Comparison of ENCODE assay signal across 9 mouse cellular contexts in genomic region chr1:75190577-75190976, GRCm38 (mm10). TPM values are rescaled to one million over a fixed set of nuclear protein-coding genes. Genes with fewer than 3 reads are reported as not detected.
A peak's percentile ranks its signal among the peaks of the same experiment; 100 is the strongest.
DNase-seq lines count a peak whose midpoint lies in the region; ATAC-seq and TF ChIP-seq lines count a peak whose summit lies in the region.
"Had no signal": no experiment of that assay in that cellular context is flagged by ENCODE, and none has a peak within 500 bp of the region (broad histone marks: within the 10 kb centered on the region; RNA-seq: fewer than 3 reads in every experiment).

No protein-coding gene starts in this region.

- peak overlapping the region; percentile 94 for H3K4me2 ChIP-seq in kidney, postnatal 0 days (ENCODE audit: low read length)
- H3K4me2 ChIP-seq in embryonic facial prominence, embryonic 13.5 days: peak overlapping the region; percentile 90
- peak overlapping the region; percentile 92 for H3K4me2 ChIP-seq in intestine, postnatal 0 days (replicated peaks; ENCODE audit: low read depth)
- peak overlapping the region; percentile 84; the same call in 1 of the 2 replicates for H3K4me2 ChIP-seq in midbrain, postnatal 0 days (ENCODE audit: low read depth, low read length, poor library complexity, severe bottlenecking)

- WGBS in kidney, postnatal 0 days: 56% methylated on average over 2 of the region's 2 CpGs
- 75% methylated on average over 2 of the region's 2 CpGs for WGBS in embryonic facial prominence, embryonic 13.5 days
- WGBS in intestine, postnatal 0 days: 36% methylated on average over 2 of the region's 2 CpGs
- WGBS in midbrain, postnatal 0 days: 70% methylated on average over 2 of the region's 2 CpGs

- peaks cover 13% of the 10 kb centered on the region for H3K4me1 ChIP-seq in kidney, postnatal 0 days (replicated peaks; ENCODE audit: insufficient read depth, low read length)
- peaks cover 21% of the 10 kb centered on the region for H3K4me1 ChIP-seq in embryonic facial prominence, embryonic 13.5 days
- peaks cover 4% of the 10 kb centered on the region; the same call in 1 of the 2 replicates for H3K4me1 ChIP-seq in intestine, postnatal 0 days (replicated peaks; ENCODE audit: control insufficient read depth, insufficient read depth, low read length)
- H3K4me1 ChIP-seq in midbrain, postnatal 0 days (ENCODE audit: insufficient read depth, low read length): peaks cover 6% of the 10 kb centered on the region; the same call in 1 of the 2 replicates

- DNase-seq in kidney, postnatal 0 days (ENCODE audit: low spot score): no peak
- DNase-seq in kidney, postnatal 25 days: no peak
- DNase-seq in midbrain, postnatal 0 days (ENCODE audit: low spot score): no peak
- no peak for DNase-seq in right cerebral cortex, postnatal 36 days (ENCODE audit: low spot score in 2 of 2)
- no peak for DNase-seq in urinary bladder, postnatal 14 days (ENCODE audit: low spot score)
- DNase-seq: left cerebral cortex, postnatal 4 days had no signal

- H3K27ac ChIP-seq in kidney, postnatal 0 days: no peak overlapping the region
- no peak overlapping the region for H3K27ac ChIP-seq in embryonic facial prominence, embryonic 13.5 days
- no peak overlapping the region for H3K27ac ChIP-seq in intestine, postnatal 0 days (ENCODE audit: low read depth, low read length)
- no peak overlapping the region for H3K27ac ChIP-seq in midbrain, postnatal 0 days (ENCODE audit: low read depth, low read length)

- peak overlapping the region; percentile 89; the same call in 1 of the 2 replicates for H3K9ac ChIP-seq in kidney, postnatal 0 days (ENCODE audit: low read depth, low read length)
- H3K9ac ChIP-seq in embryonic facial prominence, embryonic 13.5 days: peak overlapping the region; percentile 92; the same call in 1 of the 2 replicates
- 0 out of 2 replicates have a peak overlapping the region, but pooled peaks have one; percentile 4 for H3K9ac ChIP-seq in intestine, postnatal 0 days (ENCODE audit: low read depth, low read length)
- no peak overlapping the region for H3K9ac ChIP-seq in midbrain, postnatal 0 days (replicated peaks; ENCODE audit: low read length, poor library complexity, severe bottlenecking)

- no peaks in the 10 kb centered on the region for H3K9me3 ChIP-seq in kidney, postnatal 0 days (replicated peaks; ENCODE audit: low read length)
- H3K9me3 ChIP-seq in embryonic facial prominence, embryonic 13.5 days: no peaks in the 10 kb centered on the region
- no peaks in the 10 kb centered on the region for H3K9me3 ChIP-seq in intestine, postnatal 0 days (ENCODE audit: control insufficient read depth)
- H3K9me3 ChIP-seq in midbrain, postnatal 0 days (ENCODE audit: low read length): no peaks in the 10 kb centered on the region

- peaks cover 21% of the 10 kb centered on the region for H3K36me3 ChIP-seq in kidney, postnatal 0 days (ENCODE audit: insufficient read depth, low read length)
- H3K36me3 ChIP-seq in embryonic facial prominence, embryonic 13.5 days: peaks cover 43% of the 10 kb centered on the region
- H3K36me3 ChIP-seq in intestine, postnatal 0 days (ENCODE audit: control insufficient read depth, insufficient read depth): peaks cover 39% of the 10 kb centered on the region
- peaks cover 28% of the 10 kb centered on the region for H3K36me3 ChIP-seq in midbrain, postnatal 0 days (ENCODE audit: insufficient read depth, low read length)

- no peak for ATAC-seq in kidney, postnatal 0 days (replicated peaks; ENCODE audit: low FRiP score, low read depth)
- ATAC-seq in embryonic facial prominence, embryonic 13.5 days (ENCODE audit: insufficient number of reproducible peaks, insufficient read depth, low FRiP score, low TSS enrichment, low read depth): no peak
- no peak for ATAC-seq in intestine, postnatal 0 days
- ATAC-seq in midbrain, postnatal 0 days (ENCODE audit: low FRiP score): no peak
- no peak for ATAC-seq in CD4-positive, CD25-positive, alpha-beta regulatory T cell, adult 4 months

- no peak overlapping the region for H3K4me3 ChIP-seq in kidney, postnatal 0 days (replicated peaks; ENCODE audit: low read depth, low read length)
- peak overlapping the region; percentile 80 for H3K4me3 ChIP-seq in embryonic facial prominence, embryonic 13.5 days
- H3K4me3 ChIP-seq in intestine, postnatal 0 days (ENCODE audit: low read depth, low read length): 0 out of 2 replicates have a peak overlapping the region, but pooled peaks have one; percentile 91
- H3K4me3 ChIP-seq in midbrain, postnatal 0 days (ENCODE audit: low read depth, low read length): peak overlapping the region; percentile 75

- no peaks in the 10 kb centered on the region for H3K27me3 ChIP-seq in kidney, postnatal 0 days (ENCODE audit: insufficient read depth, low read length)
- H3K27me3 ChIP-seq in embryonic facial prominence, embryonic 13.5 days: no peaks in the 10 kb centered on the region
- no peaks in the 10 kb centered on the region for H3K27me3 ChIP-seq in intestine, postnatal 0 days (replicated peaks; ENCODE audit: control insufficient read depth, insufficient read depth, low read length)
- no peaks in the 10 kb centered on the region for H3K27me3 ChIP-seq in midbrain, postnatal 0 days (ENCODE audit: insufficient read depth, low read length)

- TF ChIP-seq CTCF in kidney, postnatal 0 days (IDR thresholded peaks at IDR 0.05; ENCODE audit: low read depth): no peak
- no peak for TF ChIP-seq CTCF in intestine, postnatal 0 days (IDR thresholded peaks at IDR 0.05; ENCODE audit: low read depth)
- no peak for TF ChIP-seq CTCF in midbrain, postnatal 0 days (IDR thresholded peaks at IDR 0.05)

RNA-seq across cellular contexts. Expression of gene Ankzf1, which starts 1.4 kb away (rescaled TPM):
- polyA plus RNA-seq in kidney, postnatal 0 days (2015; fragmentation: Nextera tagmentation; extraction: Ambion mirVana): 19.7 TPM in 2 replicates
- polyA plus RNA-seq in embryonic facial prominence, embryonic 13.5 days (2015; fragmentation: Nextera tagmentation; extraction: Ambion mirVana): 27.1 and 30.5 TPM in 2 replicates
- polyA plus RNA-seq in intestine, postnatal 0 days (2015; fragmentation: Nextera tagmentation; extraction: Ambion mirVana): 10.7 and 10.8 TPM in 2 replicates
- 20.1 and 27.7 TPM in 2 replicates for total RNA-seq in midbrain, postnatal 0 days (2014; rRNA removed)
- 15.7 and 17.0 TPM in 2 replicates for polyA plus RNA-seq in midbrain, postnatal 0 days (2015; fragmentation: Nextera tagmentation; extraction: Ambion mirVana)
- 10 to 100 TPM; 24.5 to 49.2 TPM for polyA plus RNA-seq in CD4-positive, CD25-positive, alpha-beta regulatory T cell, adult 4 months (2017; shearing (Covaris generic))

RNA-seq across cellular contexts. Expression of gene Atg9a, which starts 1.4 kb away (rescaled TPM):
- 25.8 and 27.3 TPM in 2 replicates for polyA plus RNA-seq in kidney, postnatal 0 days (2015; fragmentation: Nextera tagmentation; extraction: Ambion mirVana)
- 28.4 and 30.8 TPM in 2 replicates for polyA plus RNA-seq in embryonic facial prominence, embryonic 13.5 days (2015; fragmentation: Nextera tagmentation; extraction: Ambion mirVana)
- 23.5 and 25.2 TPM in 2 replicates for polyA plus RNA-seq in intestine, postnatal 0 days (2015; fragmentation: Nextera tagmentation; extraction: Ambion mirVana)
- 97.0 and 135 TPM in 2 replicates for total RNA-seq in midbrain, postnatal 0 days (2014; rRNA removed)
- polyA plus RNA-seq in midbrain, postnatal 0 days (2015; fragmentation: Nextera tagmentation; extraction: Ambion mirVana): 71.8 and 75.6 TPM in 2 replicates
- 10 to 100 TPM; 10.1 to 12.4 TPM for polyA plus RNA-seq in CD4-positive, CD25-positive, alpha-beta regulatory T cell, adult 4 months (2017; shearing (Covaris generic))

RNA-seq across cellular contexts. Expression of gene Abcb6, which starts 10.4 kb away (rescaled TPM):
- 34.4 and 36.8 TPM in 2 replicates for polyA plus RNA-seq in kidney, postnatal 0 days (2015; fragmentation: Nextera tagmentation; extraction: Ambion mirVana)
- polyA plus RNA-seq in embryonic facial prominence, embryonic 13.5 days (2015; fragmentation: Nextera tagmentation; extraction: Ambion mirVana): 27.0 and 35.2 TPM in 2 replicates
- polyA plus RNA-seq in intestine, postnatal 0 days (2015; fragmentation: Nextera tagmentation; extraction: Ambion mirVana): 13.9 and 17.1 TPM in 2 replicates
- total RNA-seq in midbrain, postnatal 0 days (2014; rRNA removed): 43.5 and 44.6 TPM in 2 replicates
- polyA plus RNA-seq in midbrain, postnatal 0 days (2015; fragmentation: Nextera tagmentation; extraction: Ambion mirVana): 46.7 and 49.1 TPM in 2 replicates
- 1 to 10 TPM in 1 of 2 experiments, under 1 TPM in 1; 0.97 to 6.9 TPM for polyA plus RNA-seq in CD4-positive, CD25-positive, alpha-beta regulatory T cell, adult 4 months (2017; shearing (Covaris generic))

RNA-seq across cellular contexts. Expression of gene Glb1l, which starts 20.0 kb away (rescaled TPM):
- polyA plus RNA-seq in kidney, postnatal 0 days (2015; fragmentation: Nextera tagmentation; extraction: Ambion mirVana): 47.4 and 47.6 TPM in 2 replicates
- polyA plus RNA-seq in embryonic facial prominence, embryonic 13.5 days (2015; fragmentation: Nextera tagmentation; extraction: Ambion mirVana): 21.9 and 23.3 TPM in 2 replicates
- polyA plus RNA-seq in intestine, postnatal 0 days (2015; fragmentation: Nextera tagmentation; extraction: Ambion mirVana): 3.6 and 3.7 TPM in 2 replicates
- 18.3 and 25.6 TPM in 2 replicates for total RNA-seq in midbrain, postnatal 0 days (2014; rRNA removed)
- polyA plus RNA-seq in midbrain, postnatal 0 days (2015; fragmentation: Nextera tagmentation; extraction: Ambion mirVana): 18.2 and 18.4 TPM in 2 replicates
- polyA plus RNA-seq in CD4-positive, CD25-positive, alpha-beta regulatory T cell, adult 4 months (2017; shearing (Covaris generic)): 10 to 100 TPM in 1 of 2 experiments, 1 to 10 TPM in 1; 8.0 to 19.2 TPM

RNA-seq across cellular contexts. Expression of gene Stk16, which starts 20.1 kb away (rescaled TPM):
- polyA plus RNA-seq in kidney, postnatal 0 days (2015; fragmentation: Nextera tagmentation; extraction: Ambion mirVana): 114 and 122 TPM in 2 replicates
- polyA plus RNA-seq in embryonic facial prominence, embryonic 13.5 days (2015; fragmentation: Nextera tagmentation; extraction: Ambion mirVana): 133 and 141 TPM in 2 replicates
- 50.5 and 54.4 TPM in 2 replicates for polyA plus RNA-seq in intestine, postnatal 0 days (2015; fragmentation: Nextera tagmentation; extraction: Ambion mirVana)
- 98.8 and 130 TPM in 2 replicates for total RNA-seq in midbrain, postnatal 0 days (2014; rRNA removed)
- 111 and 113 TPM in 2 replicates for polyA plus RNA-seq in midbrain, postnatal 0 days (2015; fragmentation: Nextera tagmentation; extraction: Ambion mirVana)
- polyA plus RNA-seq in CD4-positive, CD25-positive, alpha-beta regulatory T cell, adult 4 months (2017; shearing (Covaris generic)): 10 to 100 TPM; 56.9 to 62.7 TPM
